Mouse (Mus musculus): ENCODE results near the gene Prorsd1. TPM values are rescaled to one million over a fixed set of nuclear protein-coding genes. Genes with fewer than 3 reads are reported as not detected.

Prorsd1 gene
- polyA plus RNA-seq (2012; rRNA removed) = 6.2 and 6.3 TPM in 2 replicates

DNA sequence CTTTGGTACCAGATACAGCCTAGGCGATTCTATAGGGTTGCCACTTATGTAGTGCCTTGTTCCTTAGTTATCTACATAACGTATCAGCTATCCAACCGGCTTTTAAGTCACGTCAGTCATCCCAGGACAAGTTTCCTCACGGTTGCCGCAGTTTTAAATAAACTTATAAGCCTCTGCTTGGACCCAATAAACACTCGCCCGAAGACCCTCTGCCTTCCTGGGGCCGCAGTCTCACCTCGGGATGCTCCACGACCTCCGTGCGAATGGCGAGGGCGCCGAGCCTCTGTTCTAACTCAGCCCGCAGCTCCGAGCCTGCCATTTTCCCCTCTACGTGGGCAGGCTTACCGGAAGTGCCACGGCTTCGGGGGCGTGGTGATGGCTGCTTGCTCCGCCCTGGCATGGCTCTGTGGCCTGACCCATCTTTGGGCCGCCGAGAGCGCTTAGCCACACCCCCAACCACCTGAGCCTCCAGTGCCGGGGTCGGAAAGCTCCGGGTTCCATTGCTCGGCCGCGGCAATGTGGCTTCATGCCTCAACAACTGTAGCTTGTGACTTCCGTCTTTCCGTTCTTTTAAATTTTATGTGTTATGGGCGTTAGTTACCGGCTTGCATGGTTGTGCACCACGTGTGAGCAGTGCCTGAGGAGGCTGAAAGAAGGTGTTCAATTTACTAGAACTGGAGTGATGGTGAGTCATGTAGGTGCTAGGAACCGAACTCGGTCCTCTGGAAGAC, at the start of gene Prorsd1:
TSS of gene Prorsd1 (minus strand) at position 352 of the 731 bp plus-strand sequence.
- TF ChIP-seq POLR2A (IDR thresholded peaks at IDR 0.05; ENCODE audit: borderline replicate concordance, insufficient read depth, low read length) (peak; percentile 76), CTCF (IDR thresholded peaks at IDR 0.05; ENCODE audit: borderline replicate concordance, insufficient read depth, low read depth, low read length) (no peak)
- Histone ChIP-seq H3K27ac (ENCODE audit: insufficient read depth, low read length) (no peak within 1 kb of the TSS), H3K4me1 (ENCODE audit: control insufficient read depth, insufficient read depth, low read length) (no peaks in the 10 kb centered on the region), H3K27me3 (ENCODE audit: control insufficient read depth, insufficient read depth, low read length) (no peaks in the 10 kb centered on the region), H3K4me3 (replicated peaks; ENCODE audit: insufficient read depth, low read depth, low read length) (peak within 1 kb of the TSS; percentile 85)
- DNase-seq = peak; percentile 85 to 89
- WGBS = 3% methylated on average over 40 of the region's 40 CpGs

DNA sequence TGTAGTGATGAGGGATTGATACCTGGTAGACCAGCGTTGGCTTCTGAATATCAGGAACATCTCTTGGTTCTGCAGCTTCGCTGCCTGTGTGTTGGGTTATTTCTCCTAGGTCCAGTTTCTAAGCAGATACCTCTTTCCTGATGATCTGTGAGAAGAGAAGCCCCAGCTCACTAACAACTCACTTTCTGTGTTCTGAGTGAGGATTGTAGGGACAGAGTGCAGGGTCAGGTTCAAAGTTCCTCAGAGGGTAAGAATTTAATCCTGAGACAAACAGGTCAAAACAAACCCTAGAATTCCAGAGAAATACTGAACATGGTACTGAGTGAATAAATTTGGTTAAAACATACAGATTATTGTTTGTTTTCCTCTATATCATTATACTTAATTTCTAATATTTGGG, 48.6 kb upstream of the Prorsd1 start:
- no peak for DNase-seq
- Histone ChIP-seq H3K27ac (ENCODE audit: insufficient read depth, low read length) (no peak overlapping the region), H3K4me3 (replicated peaks; ENCODE audit: insufficient read depth, low read depth, low read length) (no peak overlapping the region), H3K27me3 (ENCODE audit: control insufficient read depth, insufficient read depth, low read length) (no peaks in the 10 kb centered on the region), H3K4me1 (ENCODE audit: control insufficient read depth, insufficient read depth, low read length) (no peaks in the 10 kb centered on the region)
- TF ChIP-seq POLR2A (IDR thresholded peaks at IDR 0.05; ENCODE audit: borderline replicate concordance, insufficient read depth, low read length) (no peak), CTCF (IDR thresholded peaks at IDR 0.05; ENCODE audit: borderline replicate concordance, insufficient read depth, low read depth, low read length) (no peak)
- WGBS = 94% methylated on average over 2 of the region's 2 CpGs

DNA sequence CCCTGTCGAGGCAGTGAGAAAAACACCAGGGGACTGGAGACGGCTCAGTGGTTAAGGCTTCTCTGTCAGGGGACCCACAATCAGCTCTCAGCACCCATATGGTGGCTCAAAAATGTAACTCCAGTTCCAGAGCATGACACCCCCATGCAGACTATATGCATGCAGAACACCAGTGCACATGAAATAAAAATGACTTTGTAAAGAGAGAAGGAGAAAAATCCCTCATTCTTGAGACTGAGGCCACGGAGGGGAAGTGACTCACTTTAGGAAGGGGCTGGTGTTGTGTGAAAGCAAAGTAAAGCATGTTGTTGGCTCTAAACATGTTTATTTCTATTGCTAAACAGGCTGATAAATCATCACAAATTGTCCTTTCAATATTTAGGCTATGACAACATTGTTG, 46.2 kb upstream of the Prorsd1 start:
- TF ChIP-seq CTCF (IDR thresholded peaks at IDR 0.05; ENCODE audit: borderline replicate concordance, insufficient read depth, low read depth, low read length) = no peak
- TF ChIP-seq POLR2A (IDR thresholded peaks at IDR 0.05; ENCODE audit: borderline replicate concordance, insufficient read depth, low read length) = no peak

DNA sequence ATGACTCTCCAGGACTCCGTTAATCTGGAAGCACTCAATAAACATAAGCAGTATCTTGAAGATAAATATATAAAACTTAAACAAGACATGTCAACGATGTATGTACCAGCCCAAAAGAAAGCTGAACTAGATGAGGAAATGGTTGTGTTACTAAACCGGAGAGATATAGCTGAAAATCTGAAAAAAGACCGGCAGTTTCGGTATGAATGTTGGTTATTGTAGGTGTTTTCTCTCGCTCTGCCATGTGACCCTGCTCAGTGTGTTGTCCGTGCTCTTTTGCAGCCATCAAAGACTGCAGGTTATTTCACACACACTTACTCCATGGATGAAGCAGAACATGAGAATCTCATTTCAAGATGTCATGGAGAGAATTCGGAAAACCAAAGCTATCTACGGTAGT, 45.6 kb upstream of the Prorsd1 start:
- 90% methylated on average over 9 of the region's 9 CpGs for WGBS
- no peak for TF ChIP-seq POLR2A (IDR thresholded peaks at IDR 0.05; ENCODE audit: borderline replicate concordance, insufficient read depth, low read length)
- TF ChIP-seq CTCF (IDR thresholded peaks at IDR 0.05; ENCODE audit: borderline replicate concordance, insufficient read depth, low read depth, low read length) = no peak
- Histone ChIP-seq H3K27me3 (ENCODE audit: control insufficient read depth, insufficient read depth, low read length) (no peaks in the 10 kb centered on the region), H3K4me3 (replicated peaks; ENCODE audit: insufficient read depth, low read depth, low read length) (no peak overlapping the region), H3K4me1 (ENCODE audit: control insufficient read depth, insufficient read depth, low read length) (no peaks in the 10 kb centered on the region), H3K27ac (ENCODE audit: insufficient read depth, low read length) (no peak overlapping the region)
- DNase-seq = no peak

More for the DNA sequence above, 46.2 kb upstream of the Prorsd1 start:
- H3K27ac ChIP-seq (ENCODE audit: insufficient read depth, low read length) = no peak overlapping the region
- H3K4me3 ChIP-seq (replicated peaks; ENCODE audit: insufficient read depth, low read depth, low read length) = no peak overlapping the region
- no peaks in the 10 kb centered on the region for H3K4me1 ChIP-seq (ENCODE audit: control insufficient read depth, insufficient read depth, low read length)
- 91% methylated on average over 3 of the region's 3 CpGs for WGBS
- no peaks in the 10 kb centered on the region for H3K27me3 ChIP-seq (ENCODE audit: control insufficient read depth, insufficient read depth, low read length)
- DNase-seq = no peak

DNA sequence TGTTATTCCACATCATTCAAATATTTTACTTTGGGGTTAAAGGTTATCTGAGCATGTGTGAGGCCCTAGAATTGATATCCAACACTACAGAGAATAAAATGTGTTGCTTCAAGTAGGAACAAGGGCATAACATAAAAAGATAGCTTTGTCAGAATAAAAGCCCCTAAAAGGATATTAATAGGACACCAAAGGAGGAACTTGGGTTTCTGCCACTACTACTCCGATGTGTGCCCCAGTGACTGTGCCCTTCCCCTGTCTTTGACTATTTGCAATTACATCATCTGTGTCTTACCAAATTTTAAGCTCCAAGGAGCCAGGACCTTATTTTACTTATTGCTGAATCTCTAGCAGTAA, 34.6 kb upstream of the Prorsd1 start:
- H3K27ac ChIP-seq (ENCODE audit: insufficient read depth, low read length) = no peak overlapping the region

DNA sequence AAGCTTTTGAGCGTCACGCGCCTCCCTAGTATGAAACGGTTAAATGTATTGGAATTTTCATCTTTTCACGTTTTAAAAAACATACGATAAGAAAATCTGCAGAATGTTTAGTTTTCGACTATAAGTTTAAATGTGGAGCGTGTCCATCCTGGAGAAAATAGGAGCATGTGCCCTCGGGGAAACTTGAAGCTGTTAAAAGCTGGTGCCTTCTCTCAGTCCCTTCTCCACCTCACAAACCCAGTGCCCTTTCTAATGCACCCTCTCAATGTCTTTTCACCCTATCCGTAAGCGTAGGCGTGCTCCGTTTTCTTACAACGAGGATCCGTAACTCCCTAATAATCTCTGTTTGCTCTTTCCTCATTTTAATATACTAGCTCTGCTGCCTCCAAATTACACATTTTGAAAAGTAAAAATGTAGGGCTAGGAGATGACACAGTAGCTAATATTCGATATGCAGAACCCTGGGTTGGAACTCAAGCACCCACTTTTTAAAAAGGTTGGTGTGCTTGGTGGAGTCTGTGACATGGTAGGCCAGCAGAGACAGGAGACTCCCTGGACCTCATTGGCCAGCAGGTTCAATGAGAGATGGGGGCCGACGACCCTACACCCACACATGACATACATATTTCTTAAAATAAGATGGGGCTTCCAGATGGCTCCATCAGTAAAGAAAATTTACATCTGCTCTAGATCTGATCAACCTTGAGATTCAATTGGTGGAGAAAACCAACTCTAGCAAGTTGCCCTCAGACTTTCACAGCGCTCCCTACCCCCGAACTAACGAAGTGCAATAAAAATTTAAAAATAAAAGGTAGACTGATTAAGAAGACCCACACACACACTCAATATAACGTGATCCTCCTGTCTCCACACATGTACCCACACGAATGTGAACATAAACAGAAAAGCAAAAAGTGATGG, 33.9 kb upstream of the Prorsd1 start:
- H3K4me1 ChIP-seq (ENCODE audit: control insufficient read depth, insufficient read depth, low read length) = no peaks in the 10 kb centered on the region
- peak overlapping the region; percentile 75 for H3K27ac ChIP-seq (ENCODE audit: insufficient read depth, low read length)
- TF ChIP-seq POLR2A (IDR thresholded peaks at IDR 0.05; ENCODE audit: borderline replicate concordance, insufficient read depth, low read length) (no peak), CTCF (IDR thresholded peaks at IDR 0.05; ENCODE audit: borderline replicate concordance, insufficient read depth, low read depth, low read length) (no peak)
- H3K27me3 ChIP-seq (ENCODE audit: control insufficient read depth, insufficient read depth, low read length) = no peaks in the 10 kb centered on the region
- peak in 1 of 2 experiments; percentile 10 for DNase-seq
- peak overlapping the region; percentile 81 for H3K4me3 ChIP-seq (replicated peaks; ENCODE audit: insufficient read depth, low read depth, low read length)
- 27% methylated on average over 23 of the region's 23 CpGs for WGBS

More for the DNA sequence above, 34.6 kb upstream of the Prorsd1 start:
- DNase-seq = no peak
- Histone ChIP-seq H3K27me3 (ENCODE audit: control insufficient read depth, insufficient read depth, low read length) (no peaks in the 10 kb centered on the region), H3K4me1 (ENCODE audit: control insufficient read depth, insufficient read depth, low read length) (no peaks in the 10 kb centered on the region), H3K4me3 (replicated peaks; ENCODE audit: insufficient read depth, low read depth, low read length) (no peak overlapping the region)
- 51% methylated on average over 1 of the region's 1 CpGs for WGBS
- TF ChIP-seq POLR2A (IDR thresholded peaks at IDR 0.05; ENCODE audit: borderline replicate concordance, insufficient read depth, low read length) = no peak
- TF ChIP-seq CTCF (IDR thresholded peaks at IDR 0.05; ENCODE audit: borderline replicate concordance, insufficient read depth, low read depth, low read length) = no peak

DNA sequence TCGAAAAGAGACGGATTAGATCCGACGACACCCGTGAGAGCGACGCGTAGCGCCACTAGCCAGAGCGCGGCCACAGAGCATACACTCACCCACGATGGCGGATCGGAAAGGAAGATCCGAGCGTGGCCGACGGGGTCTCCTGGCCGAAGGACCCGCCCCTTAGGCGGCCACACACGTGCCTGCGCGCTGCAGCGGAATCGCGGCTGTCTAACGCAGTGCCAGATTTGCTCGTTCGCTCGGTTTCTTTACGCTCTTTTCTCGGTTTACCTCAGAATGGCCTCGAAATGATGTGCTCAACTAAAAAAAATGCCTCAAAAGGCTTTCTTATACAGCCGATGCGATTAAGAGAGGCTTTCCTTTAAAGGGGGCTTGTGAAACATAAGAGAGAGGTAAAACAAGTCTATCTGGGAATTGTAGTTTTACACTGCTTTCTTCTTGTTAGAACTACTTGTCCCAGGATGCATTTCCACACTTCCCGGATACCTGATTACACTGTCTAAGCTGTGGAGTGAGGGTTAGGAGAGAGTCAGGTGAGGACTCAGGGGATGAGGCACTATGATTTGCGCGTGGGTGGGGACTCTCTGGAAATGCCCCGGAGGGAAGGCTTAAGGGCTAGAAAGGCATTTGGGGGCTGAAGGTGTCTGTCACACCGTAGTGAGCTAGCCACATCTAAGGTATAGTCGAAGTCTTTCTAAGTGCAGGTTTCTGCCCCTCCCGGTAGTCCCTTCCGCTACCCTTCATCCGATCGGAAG, 33.1 kb upstream of the Prorsd1 start, which contains the start of the genes Clhc1 and Rps27a:
TSS of gene Clhc1 (plus strand) at position 199 of the 752 bp plus-strand sequence.
TSS of gene Rps27a (minus strand) at position 358 of the 752 bp plus-strand sequence.
- H3K4me1 ChIP-seq (ENCODE audit: control insufficient read depth, insufficient read depth, low read length) = no peaks in the 10 kb centered on the region
- under 1% methylated on average over 46 of the region's 46 CpGs for WGBS

More for the DNA sequence above, 33.1 kb upstream of the Prorsd1 start, which contains the start of the genes Clhc1 and Rps27a:
- peak within 1 kb of the TSS; percentile 93 for H3K27ac ChIP-seq (ENCODE audit: insufficient read depth, low read length)
- DNase-seq = peak; percentile 92 to 96
- no peak for TF ChIP-seq CTCF (IDR thresholded peaks at IDR 0.05; ENCODE audit: borderline replicate concordance, insufficient read depth, low read depth, low read length)
- peak; percentile 93 for TF ChIP-seq POLR2A (IDR thresholded peaks at IDR 0.05; ENCODE audit: borderline replicate concordance, insufficient read depth, low read length)
- peak within 1 kb of the TSS; percentile 81 for H3K4me3 ChIP-seq (replicated peaks; ENCODE audit: insufficient read depth, low read depth, low read length)
- no peaks in the 10 kb centered on the region for H3K27me3 ChIP-seq (ENCODE audit: control insufficient read depth, insufficient read depth, low read length)

Measured in cerebellum, adult 2 months (tissue).